Mouse (Mus musculus): ENCODE measurements around the gene Ttc7. TPM values are rescaled to one million over a fixed set of nuclear protein-coding genes. Genes with fewer than 3 reads are reported as not detected.

Gene Ttc7
- polyA plus RNA-seq, 2 experiments, result 7.8 to 7.9 TPM

GRCm38 (mm10) chr17:87427511-87427910 lies 144.8 kb downstream of the Ttc7 start, which contains the start of gene Stpg4:
Stpg4 (minus strand) TSS chr17:87427741.
- H3K4me1 ChIP-seq (replicated peaks; ENCODE audit: control insufficient read depth in 2 of 2, insufficient read depth in 2 of 2, low read length in 1 of 2), result no peaks in the 10 kb centered on the region
- H3K9ac ChIP-seq (replicated peaks), result no peak within 1 kb of the TSS
- H3K27ac ChIP-seq, result no peak within 1 kb of the TSS
- 64% methylated on average over 24 of the region's 24 CpGs for WGBS (ENCODE audit: insufficient replicate concordance)
- no peak for TF ChIP-seq CTCF (IDR thresholded peaks at IDR 0.05; ENCODE audit: low read depth)
- no peak for TF ChIP-seq EP300 (IDR thresholded peaks at IDR 0.05; ENCODE audit: low read depth)
- no peak within 1 kb of the TSS for H3K4me2 ChIP-seq (ENCODE audit: low read depth)
- H3K9me3 ChIP-seq (ENCODE audit: control insufficient read depth, low read length), result no peaks in the 10 kb centered on the region
- H3K27me3 ChIP-seq (ENCODE audit: control insufficient read depth, insufficient read depth, low read length), result no peaks in the 10 kb centered on the region
- peaks cover 5% of the 10 kb centered on the region for H3K36me3 ChIP-seq (replicated peaks; ENCODE audit: control insufficient read depth, insufficient read depth, low read depth)
- H3K4me3 ChIP-seq (ENCODE audit: insufficient read depth in 1 of 2, low read depth in 2 of 2, low read length in 2 of 2), result no peak within 1 kb of the TSS
- DNase-seq (ENCODE audit: low read depth in 3 of 3, low spot score in 3 of 3) (no peak), ATAC-seq (ENCODE audit: insufficient read depth) (no peak)

GRCm38 (mm10) chr17:87429431-87429830 lies 146.7 kb downstream of the Ttc7 start:
- Histone ChIP-seq H3K4me3 (ENCODE audit: insufficient read depth in 1 of 2, low read depth in 2 of 2, low read length in 2 of 2) (no peak overlapping the region), H3K4me1 (replicated peaks; ENCODE audit: control insufficient read depth in 2 of 2, insufficient read depth in 2 of 2, low read length in 1 of 2) (peaks cover 0 to 2% of the 10 kb centered on the region in 2 experiments; a peak in 1 of 4 replicates), H3K4me2 (ENCODE audit: low read depth) (no peak overlapping the region), H3K27ac (no peak overlapping the region), H3K9ac (replicated peaks) (no peak overlapping the region), H3K9me3 (ENCODE audit: control insufficient read depth, low read length) (no peaks in the 10 kb centered on the region), H3K36me3 (replicated peaks; ENCODE audit: control insufficient read depth, insufficient read depth, low read depth) (peaks cover 22% of the 10 kb centered on the region), H3K27me3 (ENCODE audit: control insufficient read depth, insufficient read depth, low read length) (no peaks in the 10 kb centered on the region)
- WGBS (ENCODE audit: insufficient replicate concordance), result 73% methylated on average over 3 of the region's 3 CpGs
- TF ChIP-seq CTCF (IDR thresholded peaks at IDR 0.05; ENCODE audit: low read depth) (no peak), EP300 (IDR thresholded peaks at IDR 0.05; ENCODE audit: low read depth) (no peak)
- no peak for DNase-seq (ENCODE audit: low read depth in 3 of 3, low spot score in 3 of 3)
- no peak for ATAC-seq (ENCODE audit: insufficient read depth)

Other genes starting within 250 kb of the Ttc7 start
- gene Socs5, start 175.2 kb upstream of the Ttc7 start, polyA plus RNA-seq (2012; rRNA removed), result 1.4 and 1.6 TPM in 2 replicates
- 1.6 and 2.2 TPM in 2 replicates for gene Socs5, start 175.2 kb upstream of the Ttc7 start, polyA plus RNA-seq (2014; fragmentation: Nextera tagmentation; extraction: Ambion mirVana)
- 29.6 and 32.2 TPM in 2 replicates for gene Mcfd2, start 17.0 kb upstream of the Ttc7 start, polyA plus RNA-seq (2012; rRNA removed)
- 54.9 and 55.1 TPM in 2 replicates for gene Mcfd2, start 17.0 kb upstream of the Ttc7 start, polyA plus RNA-seq (2014; fragmentation: Nextera tagmentation; extraction: Ambion mirVana)
- gene Stpg4, start 144.9 kb downstream of the Ttc7 start, polyA plus RNA-seq (2012; rRNA removed), result not detected in 2 replicates
- gene Stpg4, start 144.9 kb downstream of the Ttc7 start, polyA plus RNA-seq (2014; fragmentation: Nextera tagmentation; extraction: Ambion mirVana), result not detected in 2 replicates
- 112 and 195 TPM in 2 replicates for gene Calm2, start 164.0 kb downstream of the Ttc7 start, polyA plus RNA-seq (2012; rRNA removed)
- 368 and 373 TPM in 2 replicates for gene Calm2, start 164.0 kb downstream of the Ttc7 start, polyA plus RNA-seq (2014; fragmentation: Nextera tagmentation; extraction: Ambion mirVana)